In the genomic region with DNA sequence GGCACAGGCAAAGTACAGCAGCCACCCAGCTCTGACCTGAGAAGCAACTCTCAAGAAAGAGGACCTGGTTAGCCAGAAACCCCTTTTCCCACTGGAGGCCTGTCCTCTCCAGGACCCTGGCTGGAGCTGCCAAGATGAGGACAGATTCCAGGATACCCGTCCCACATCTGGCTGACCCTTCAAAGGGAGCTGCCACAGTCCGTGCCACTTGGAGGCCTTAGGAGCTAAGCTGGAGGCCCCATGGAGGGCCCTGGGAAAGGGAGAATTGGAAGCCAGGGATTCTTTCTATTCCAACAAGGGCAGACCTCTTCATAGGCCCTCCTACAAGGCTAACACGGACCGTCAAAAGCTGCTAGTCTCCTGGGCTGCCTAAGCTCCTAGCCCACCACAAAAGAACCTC, we compare ENCODE assay signal across 11 mouse cellular contexts. TPM values are rescaled to one million over a fixed set of nuclear protein-coding genes. Genes with fewer than 3 reads are reported as not detected.
DNase-seq lines count a peak whose midpoint lies in the region; ATAC-seq and TF ChIP-seq lines count a peak whose summit lies in the region.
"Had no signal": no experiment of that assay in that cellular context is flagged by ENCODE, and none has a peak within 500 bp of the region (broad histone marks: within the 10 kb centered on the region; RNA-seq: fewer than 3 reads in every experiment).

No protein-coding gene starts in this region.

- no peak for TF ChIP-seq POLR2A in limb, embryonic 14.5 days (IDR thresholded peaks at IDR 0.05; ENCODE audit: borderline replicate concordance, extremely low read depth, insufficient read depth, insufficient read length)

- H3K9ac ChIP-seq in kidney, embryonic 16.5 days (replicated peaks; ENCODE audit: low read length): peak overlapping the region; percentile 38
- H3K9ac ChIP-seq in limb, embryonic 14.5 days (ENCODE audit: low read depth, low read length, severe bottlenecking): no peak overlapping the region
- no peak overlapping the region for H3K9ac ChIP-seq in neural tube, embryonic 15.5 days (replicated peaks)

- 58% methylated on average over 4 of the region's 4 CpGs for WGBS in kidney, embryonic 16.5 days
- WGBS in limb, embryonic 14.5 days: 72% methylated on average over 4 of the region's 4 CpGs
- WGBS in neural tube, embryonic 15.5 days: 59% methylated on average over 4 of the region's 4 CpGs

- no peaks in the 10 kb centered on the region for H3K9me3 ChIP-seq in kidney, embryonic 16.5 days (ENCODE audit: low read length)
- H3K9me3 ChIP-seq in limb, embryonic 14.5 days (ENCODE audit: control insufficient read depth, low read length): no peaks in the 10 kb centered on the region
- H3K9me3 ChIP-seq in neural tube, embryonic 15.5 days (replicated peaks): no peaks in the 10 kb centered on the region

- H3K4me3 ChIP-seq in kidney, embryonic 16.5 days (ENCODE audit: low read length): no peak overlapping the region
- H3K4me3 ChIP-seq in limb, embryonic 14.5 days (replicated peaks; ENCODE audit: low read length): no peak overlapping the region
- no peak overlapping the region for H3K4me3 ChIP-seq in neural tube, embryonic 15.5 days (replicated peaks)

- peaks cover 33% of the 10 kb centered on the region for H3K4me1 ChIP-seq in kidney, embryonic 16.5 days (ENCODE audit: insufficient read depth, low read length)
- H3K4me1 ChIP-seq in limb, embryonic 14.5 days (ENCODE audit: control insufficient read depth, insufficient read depth, low read length): peaks cover 30% of the 10 kb centered on the region
- H3K4me1 ChIP-seq in neural tube, embryonic 15.5 days: peaks cover 50% of the 10 kb centered on the region

- peak overlapping the region; percentile 26; the same call in 1 of the 2 replicates for H3K27ac ChIP-seq in kidney, embryonic 16.5 days (ENCODE audit: low read length)
- peak overlapping the region; percentile 41; the same call in 1 of the 2 replicates for H3K27ac ChIP-seq in limb, embryonic 14.5 days (replicated peaks; ENCODE audit: low read depth, low read length)
- H3K27ac ChIP-seq in neural tube, embryonic 15.5 days (replicated peaks): no peak overlapping the region; the same call in 1 of the 2 replicates

- H3K36me3 ChIP-seq in kidney, embryonic 16.5 days (ENCODE audit: insufficient read depth, low read length): peaks cover 38% of the 10 kb centered on the region
- peaks cover 38% of the 10 kb centered on the region for H3K36me3 ChIP-seq in limb, embryonic 14.5 days (ENCODE audit: control insufficient read depth, insufficient read depth, low read length)
- H3K36me3 ChIP-seq in neural tube, embryonic 15.5 days: peaks cover 35% of the 10 kb centered on the region

- H3K4me2 ChIP-seq in kidney, embryonic 16.5 days (replicated peaks; ENCODE audit: low read depth, low read length): peak overlapping the region; percentile 22; the same call in 1 of the 2 replicates
- no peak overlapping the region for H3K4me2 ChIP-seq in limb, embryonic 14.5 days (replicated peaks; ENCODE audit: low read depth, low read length, severe bottlenecking)
- peak overlapping the region; percentile 26 for H3K4me2 ChIP-seq in neural tube, embryonic 15.5 days

- H3K27me3 ChIP-seq in kidney, embryonic 16.5 days (ENCODE audit: insufficient read depth, low read length): no peaks in the 10 kb centered on the region
- no peaks in the 10 kb centered on the region for H3K27me3 ChIP-seq in limb, embryonic 14.5 days (ENCODE audit: control insufficient read depth, insufficient read depth, low read length)
- H3K27me3 ChIP-seq in neural tube, embryonic 15.5 days (replicated peaks): no peaks in the 10 kb centered on the region
- H3K27me3 ChIP-seq: Patski had no signal

- DNase-seq in adrenal gland, postnatal 14 days: peak; percentile 44
- DNase-seq in adrenal gland, postnatal 4 days (ENCODE audit: low spot score in 2 of 2): no peak
- no peak for DNase-seq in kidney, postnatal 14 days
- DNase-seq in limb, embryonic 14.5 days (ENCODE audit: low spot score): no peak
- no peak for DNase-seq in frontal cortex, postnatal 14 days (ENCODE audit: low spot score in 2 of 2)
- no peak for DNase-seq in left cerebral cortex, adult 18-20 months (ENCODE audit: low spot score in 2 of 2)

- ATAC-seq in kidney, embryonic 16.5 days (ENCODE audit: low FRiP score, low TSS enrichment): no peak
- no peak for ATAC-seq in limb, embryonic 14.5 days (ENCODE audit: low FRiP score, low read depth)
- no peak for ATAC-seq in neural tube, embryonic 15.5 days (ENCODE audit: low FRiP score)
- ATAC-seq: Patski had no signal

RNA-seq across cellular contexts. Expression of gene Ampd2, which starts 4.8 kb away (rescaled TPM):
- 117 and 124 TPM in 2 replicates for total RNA-seq in adrenal gland, postnatal 14 days (2021)
- total RNA-seq in adrenal gland, postnatal 4 days (2021): 100 to 1,000 TPM; 101 to 109 TPM
- polyA plus RNA-seq in kidney, embryonic 16.5 days (2015; fragmentation: Nextera tagmentation; extraction: Ambion mirVana): 69.7 and 69.8 TPM in 2 replicates
- 116 and 161 TPM in 2 replicates for polyA plus RNA-seq in limb, embryonic 14.5 days (2012; rRNA removed)
- polyA plus RNA-seq in limb, embryonic 14.5 days (2014; fragmentation: Nextera tagmentation; extraction: Ambion mirVana): 35.8 and 38.7 TPM in 2 replicates
- 64.1 and 66.9 TPM in 2 replicates for polyA plus RNA-seq in neural tube, embryonic 15.5 days (2015; fragmentation: Nextera tagmentation; extraction: Ambion mirVana)
- total RNA-seq in left cerebral cortex, adult 18-20 months (2021): 10 to 100 TPM; 52.3 to 58.5 TPM

RNA-seq across cellular contexts. Expression of gene Gnat2, which starts 10.9 kb away (rescaled TPM):
- 9.8 and 12.6 TPM in 2 replicates for total RNA-seq in adrenal gland, postnatal 14 days (2021)
- 1 to 10 TPM; 3.9 to 4.1 TPM for total RNA-seq in adrenal gland, postnatal 4 days (2021)
- polyA plus RNA-seq in kidney, embryonic 16.5 days (2015; fragmentation: Nextera tagmentation; extraction: Ambion mirVana): 0.84 and 1.9 TPM in 2 replicates
- polyA plus RNA-seq in limb, embryonic 14.5 days (2012; rRNA removed): 0.70 and 0.88 TPM in 2 replicates
- 0.70 and 0.91 TPM in 2 replicates for polyA plus RNA-seq in limb, embryonic 14.5 days (2014; fragmentation: Nextera tagmentation; extraction: Ambion mirVana)
- 0.13 and 0.43 TPM in 2 replicates for polyA plus RNA-seq in neural tube, embryonic 15.5 days (2015; fragmentation: Nextera tagmentation; extraction: Ambion mirVana)
- under 1 TPM in 1 of 2 experiments, not detected in 1; 0.21 TPM for total RNA-seq in left cerebral cortex, adult 18-20 months (2021)
- total RNA-seq: heart, postnatal 25 days; monocyte, adult 5-6 weeks had no signal

RNA-seq across cellular contexts. Expression of gene Gstm4, which starts 37.0 kb away (rescaled TPM):
- 11.2 and 12.3 TPM in 2 replicates for total RNA-seq in adrenal gland, postnatal 14 days (2021)
- 10 to 100 TPM; 15.6 to 16.5 TPM for total RNA-seq in adrenal gland, postnatal 4 days (2021)
- 19.8 and 20.4 TPM in 2 replicates for polyA plus RNA-seq in kidney, embryonic 16.5 days (2015; fragmentation: Nextera tagmentation; extraction: Ambion mirVana)
- polyA plus RNA-seq in limb, embryonic 14.5 days (2012; rRNA removed): 14.4 and 14.5 TPM in 2 replicates
- polyA plus RNA-seq in limb, embryonic 14.5 days (2014; fragmentation: Nextera tagmentation; extraction: Ambion mirVana): 14.4 and 16.2 TPM in 2 replicates
- 19.1 and 21.0 TPM in 2 replicates for polyA plus RNA-seq in neural tube, embryonic 15.5 days (2015; fragmentation: Nextera tagmentation; extraction: Ambion mirVana)
- total RNA-seq in left cerebral cortex, adult 18-20 months (2021): 10 to 100 TPM; 11.5 to 11.6 TPM
